Mouse (Mus musculus): ENCODE data around the gene Spef1. TPM values are rescaled to one million over a fixed set of nuclear protein-coding genes. Genes with fewer than 3 reads are reported as not detected.

Spef1 gene
- polyA plus RNA-seq, 1 experiment: 1.5 TPM

GRCm38 (mm10) chr2:131138760-131139159 is 48.3 kb downstream of the Spef1 start:
- Histone ChIP-seq H3K4me1 (peaks cover 95% of the 10 kb centered on the region), H3K9me3 (no peaks in the 10 kb centered on the region), H3K27me3 (replicated peaks) (peaks cover 12% of the 10 kb centered on the region), H3K36me3 (replicated peaks; ENCODE audit: low read length) (peaks cover 40% of the 10 kb centered on the region), H3K4me3 (replicated peaks) (no peak overlapping the region)
- TF ChIP-seq GATA1 (IDR thresholded peaks at IDR 0.05; ENCODE audit: borderline replicate concordance, low read length) (no peak), FLI1 (IDR thresholded peaks at IDR 0.05; ENCODE audit: low read length) (no peak)

DNA sequence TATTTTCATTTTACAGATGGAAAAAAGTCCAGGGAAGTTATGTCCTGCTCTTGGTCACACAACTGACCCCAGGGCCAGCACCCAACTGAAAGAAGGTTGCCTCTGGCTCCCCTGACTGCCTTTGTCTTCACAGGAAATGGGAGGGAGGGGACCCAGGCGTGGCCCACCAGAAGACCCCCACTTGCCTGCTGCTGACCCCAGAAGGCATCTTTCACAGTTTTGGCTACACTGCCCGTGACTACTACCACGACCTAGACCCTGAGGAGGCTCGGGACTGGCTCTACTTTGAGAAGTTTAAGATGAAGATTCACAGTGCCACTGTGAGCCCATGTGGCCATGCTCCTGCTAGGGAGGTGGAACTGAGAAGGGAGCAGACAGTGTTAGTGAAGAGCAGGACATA is 48.8 kb downstream of the Spef1 start:
- peaks cover 96% of the 10 kb centered on the region for H3K4me1 ChIP-seq

DNA sequence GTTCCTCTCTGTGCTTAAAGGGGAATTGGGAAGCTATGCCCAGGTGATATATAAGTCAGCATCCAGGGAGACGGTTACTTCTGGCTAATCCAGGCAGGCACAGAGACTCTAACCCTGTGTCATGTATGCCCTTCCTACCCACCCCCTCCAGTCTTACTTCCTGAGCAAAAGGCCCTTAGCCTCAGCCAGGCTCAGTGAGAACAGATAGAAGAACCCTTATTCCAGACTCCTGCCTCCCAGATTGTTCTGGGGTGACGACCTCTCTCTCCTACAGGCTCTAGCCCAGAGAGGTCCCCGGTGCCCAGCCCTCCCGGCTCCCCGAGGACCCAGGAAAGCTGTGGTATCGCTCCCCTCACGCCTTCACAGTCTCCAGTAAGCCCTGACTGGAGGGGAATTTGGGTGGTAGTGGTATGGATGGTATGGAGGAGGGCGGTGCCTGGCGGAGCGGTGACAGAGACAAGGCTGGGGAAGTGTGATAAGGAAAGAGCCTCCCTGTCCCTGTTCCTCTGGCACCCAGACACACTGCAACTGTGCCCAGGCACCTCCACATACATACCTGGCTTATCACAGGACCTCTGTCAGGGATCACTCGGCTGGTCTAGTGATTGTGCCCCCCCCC is 51.5 kb downstream of the Spef1 start:
- peaks cover 13% of the 10 kb centered on the region for H3K36me3 ChIP-seq (replicated peaks; ENCODE audit: low read length)
- no peaks in the 10 kb centered on the region for H3K9me3 ChIP-seq
- TF ChIP-seq GATA1 (IDR thresholded peaks at IDR 0.05; ENCODE audit: borderline replicate concordance, low read length) (0 out of 3 replicates have a peak, but pooled peaks have one; percentile 12), FLI1 (IDR thresholded peaks at IDR 0.05; ENCODE audit: low read length) (no peak)
- H3K4me1 ChIP-seq: peaks cover 76% of the 10 kb centered on the region
- H3K27me3 ChIP-seq (replicated peaks): peaks cover 2% of the 10 kb centered on the region
- H3K4me3 ChIP-seq (replicated peaks): peak overlapping the region; percentile 75

More for the DNA sequence above, 48.8 kb downstream of the Spef1 start:
- H3K27me3 ChIP-seq (replicated peaks): peaks cover 12% of the 10 kb centered on the region
- no peak overlapping the region for H3K4me3 ChIP-seq (replicated peaks)
- TF ChIP-seq FLI1 (IDR thresholded peaks at IDR 0.05; ENCODE audit: low read length): no peak
- no peak for TF ChIP-seq GATA1 (IDR thresholded peaks at IDR 0.05; ENCODE audit: borderline replicate concordance, low read length)
- H3K36me3 ChIP-seq (replicated peaks; ENCODE audit: low read length): peaks cover 35% of the 10 kb centered on the region
- no peaks in the 10 kb centered on the region for H3K9me3 ChIP-seq

- Histone ChIP-seq H3K9me3 (no peaks in the 10 kb centered on the region), H3K4me1 (peaks cover 69% of the 10 kb centered on the region), H3K36me3 (replicated peaks; ENCODE audit: low read length) (peaks cover 11% of the 10 kb centered on the region), H3K4me3 (replicated peaks) (peak overlapping the region; percentile 75), H3K27me3 (replicated peaks) (no peaks in the 10 kb centered on the region)
- TF ChIP-seq FLI1 (IDR thresholded peaks at IDR 0.05; ENCODE audit: low read length) (no peak), GATA1 (IDR thresholded peaks at IDR 0.05; ENCODE audit: borderline replicate concordance, low read length) (no peak)
Measured at GRCm38 (mm10) chr2:131134826-131135400, 52.2 kb downstream of the Spef1 start.

- H3K27me3 ChIP-seq (replicated peaks): peaks cover 3% of the 10 kb centered on the region
- peak overlapping the region; percentile 50 for H3K4me3 ChIP-seq (replicated peaks)
- H3K36me3 ChIP-seq (replicated peaks; ENCODE audit: low read length): peaks cover 11% of the 10 kb centered on the region
- no peaks in the 10 kb centered on the region for H3K9me3 ChIP-seq
- TF ChIP-seq GATA1 (IDR thresholded peaks at IDR 0.05; ENCODE audit: borderline replicate concordance, low read length): no peak
- no peak for TF ChIP-seq FLI1 (IDR thresholded peaks at IDR 0.05; ENCODE audit: low read length)
- H3K4me1 ChIP-seq: peaks cover 64% of the 10 kb centered on the region
Measured at GRCm38 (mm10) chr2:131134381-131134780, 52.7 kb downstream of the Spef1 start.

DNA sequence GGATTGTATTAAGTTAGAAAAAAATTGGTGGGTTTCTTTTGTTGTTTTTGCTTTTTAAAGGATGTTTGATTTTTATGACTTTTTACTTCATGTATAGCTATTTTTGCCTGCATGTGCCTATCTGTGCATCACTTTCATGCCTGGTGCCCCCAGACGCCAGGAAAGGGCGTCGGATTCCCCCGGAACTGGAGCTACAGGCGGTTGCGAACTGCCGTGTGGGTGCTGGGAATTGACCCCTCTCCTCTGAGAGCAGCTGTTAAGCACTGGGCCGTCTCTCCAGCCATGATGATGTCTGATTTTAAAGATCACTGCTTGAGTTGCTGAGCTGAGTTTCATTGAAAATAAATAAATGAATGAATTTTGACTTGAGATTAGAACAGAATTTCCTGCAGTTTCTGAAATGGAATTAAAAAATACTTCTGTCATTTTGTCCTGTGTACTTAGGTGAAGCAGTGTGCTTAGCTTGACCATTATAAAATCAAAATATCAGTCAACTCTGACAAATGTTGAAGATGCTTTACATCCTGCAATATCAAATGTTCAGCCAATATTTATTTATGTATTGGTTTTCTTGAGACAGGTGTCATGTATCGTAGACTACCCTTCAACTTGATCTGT is 54.0 kb downstream of the Spef1 start, which contains the start of gene Gm11037:
TSS of gene Gm11037 (plus strand) at position 568 of the 618 bp plus-strand sequence.
- Histone ChIP-seq H3K36me3 (replicated peaks; ENCODE audit: low read length) (peaks cover 6% of the 10 kb centered on the region), H3K4me1 (peaks cover 61% of the 10 kb centered on the region), H3K4me3 (replicated peaks) (peak within 1 kb of the TSS; percentile 50), H3K9me3 (no peaks in the 10 kb centered on the region), H3K27me3 (replicated peaks) (peaks cover 15% of the 10 kb centered on the region)
- no peak for TF ChIP-seq GATA1 (IDR thresholded peaks at IDR 0.05; ENCODE audit: borderline replicate concordance, low read length)
- no peak for TF ChIP-seq FLI1 (IDR thresholded peaks at IDR 0.05; ENCODE audit: low read length)

DNA sequence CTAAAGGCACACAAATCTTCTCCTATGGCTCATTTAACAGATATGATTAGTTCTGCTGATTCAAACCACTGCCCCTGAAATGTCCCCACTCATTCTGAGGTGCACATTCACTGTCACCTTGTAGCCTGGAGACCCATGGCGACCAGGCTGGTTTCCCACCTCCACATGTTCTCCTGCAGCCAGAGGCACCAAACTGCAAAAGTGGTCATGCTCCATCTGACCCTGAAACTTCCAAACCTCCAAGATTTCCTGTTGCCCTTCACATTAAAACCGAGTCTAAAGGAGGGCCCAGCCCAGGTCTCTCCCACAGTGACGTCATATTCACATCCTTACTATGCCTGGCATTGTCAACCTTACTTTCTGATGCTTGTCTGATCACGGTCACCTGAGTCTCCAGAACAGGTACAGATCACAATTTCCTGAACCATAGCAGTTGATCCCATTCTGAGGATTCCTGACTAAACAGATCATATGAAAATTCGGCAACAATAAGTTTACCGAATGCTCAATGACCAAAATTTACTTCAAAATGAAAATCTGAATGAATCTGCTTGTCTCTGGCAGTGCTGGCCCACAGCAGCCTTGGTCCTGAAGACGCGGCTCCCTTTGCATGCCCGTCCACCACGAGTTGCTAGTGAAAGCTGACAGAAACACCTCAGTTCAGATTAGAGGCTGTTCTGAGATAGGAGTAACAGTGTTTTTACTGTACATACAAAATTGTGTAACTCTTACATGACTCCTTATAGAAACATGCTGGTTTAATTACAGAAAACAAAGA is 54.8 kb downstream of the Spef1 start:
- H3K4me1 ChIP-seq: peaks cover 61% of the 10 kb centered on the region
- no peak overlapping the region for H3K4me3 ChIP-seq (replicated peaks)
- H3K9me3 ChIP-seq: no peaks in the 10 kb centered on the region
- TF ChIP-seq GATA1 (IDR thresholded peaks at IDR 0.05; ENCODE audit: borderline replicate concordance, low read length) (no peak), FLI1 (IDR thresholded peaks at IDR 0.05; ENCODE audit: low read length) (no peak)
- peaks cover 6% of the 10 kb centered on the region for H3K36me3 ChIP-seq (replicated peaks; ENCODE audit: low read length)
- H3K27me3 ChIP-seq (replicated peaks): peaks cover 22% of the 10 kb centered on the region

DNA sequence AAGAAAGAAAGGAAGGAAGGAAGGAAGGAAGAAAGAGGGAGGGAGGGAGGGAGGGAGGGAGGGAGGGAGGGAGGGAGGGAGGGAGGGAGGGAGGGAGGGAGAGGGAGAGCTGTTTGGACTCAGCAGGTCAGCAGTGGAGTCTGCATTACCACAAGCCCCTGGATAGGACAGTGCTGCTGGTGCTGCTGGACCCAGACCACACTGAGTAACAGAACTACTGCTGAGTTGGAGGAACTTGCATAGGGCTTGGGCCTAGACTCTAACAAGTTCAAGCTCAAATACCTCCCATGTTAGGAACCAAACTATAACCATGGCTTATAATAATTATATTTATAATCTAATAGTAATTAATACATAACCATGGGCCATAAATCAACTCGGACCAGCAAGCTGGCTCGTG is 56.2 kb downstream of the Spef1 start:
- H3K4me3 ChIP-seq (replicated peaks): no peak overlapping the region
- peaks cover 36% of the 10 kb centered on the region for H3K27me3 ChIP-seq (replicated peaks)
- H3K36me3 ChIP-seq (replicated peaks; ENCODE audit: low read length): peaks cover 4% of the 10 kb centered on the region
- no peaks in the 10 kb centered on the region for H3K9me3 ChIP-seq
- peaks cover 61% of the 10 kb centered on the region for H3K4me1 ChIP-seq
- TF ChIP-seq FLI1 (IDR thresholded peaks at IDR 0.05; ENCODE audit: low read length): no peak
- TF ChIP-seq GATA1 (IDR thresholded peaks at IDR 0.05; ENCODE audit: borderline replicate concordance, low read length): no peak

DNA sequence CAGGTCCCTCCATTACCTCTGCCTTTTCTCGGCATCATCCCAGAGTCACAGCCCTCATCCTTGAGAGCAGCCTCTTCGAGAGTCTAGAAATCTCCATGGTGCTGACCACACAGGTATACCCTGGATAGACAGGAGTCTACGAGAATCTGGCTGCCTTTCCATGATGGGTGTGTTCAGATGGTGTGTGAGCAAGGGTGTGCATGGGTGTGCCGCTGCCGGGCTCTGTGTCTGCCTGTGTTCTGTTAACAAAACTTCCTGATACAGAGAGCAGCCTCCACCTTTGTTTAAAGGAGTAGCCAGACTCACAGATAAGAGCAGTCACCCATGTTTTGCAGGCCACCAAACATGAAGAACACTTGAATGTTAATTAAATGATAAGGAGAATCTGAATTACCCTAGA is 57.2 kb downstream of the Spef1 start:
- peaks cover 45% of the 10 kb centered on the region for H3K27me3 ChIP-seq (replicated peaks)
- peaks cover 4% of the 10 kb centered on the region for H3K36me3 ChIP-seq (replicated peaks; ENCODE audit: low read length)
- no peaks in the 10 kb centered on the region for H3K9me3 ChIP-seq
- no peak overlapping the region for H3K4me3 ChIP-seq (replicated peaks)
- H3K4me1 ChIP-seq: peaks cover 61% of the 10 kb centered on the region
- TF ChIP-seq GATA1 (IDR thresholded peaks at IDR 0.05; ENCODE audit: borderline replicate concordance, low read length) (no peak), FLI1 (IDR thresholded peaks at IDR 0.05; ENCODE audit: low read length) (no peak)
